Comparison of ENCODE assay signal across 11 mouse cellular contexts in genomic region chr8:9393246-9393645, GRCm38 (mm10).
A peak's percentile ranks its signal among the peaks of the same experiment; 100 is the strongest.
DNase-seq lines count a peak whose midpoint lies in the region; ATAC-seq and TF ChIP-seq lines count a peak whose summit lies in the region.
"Had no signal": no experiment of that assay in that cellular context is flagged by ENCODE, and none has a peak within 500 bp of the region (broad histone marks: within the 10 kb centered on the region; RNA-seq: fewer than 3 reads in every experiment).

No protein-coding gene starts in this region.

- no peak overlapping the region for H3K27ac ChIP-seq in liver, postnatal 0 days (ENCODE audit: low read depth)
- H3K27ac ChIP-seq in liver, embryonic 12.5 days, result no peak overlapping the region
- H3K27ac ChIP-seq in thymus, adult 2 months (ENCODE audit: control insufficient read depth, insufficient read depth, low read length), result no peak overlapping the region

- no peak overlapping the region for H3K4me2 ChIP-seq in liver, postnatal 0 days (ENCODE audit: low read depth, low read length)
- no peak overlapping the region for H3K4me2 ChIP-seq in liver, embryonic 12.5 days
- H3K4me2 ChIP-seq: heart, embryonic 12.5 days had no signal

- TF ChIP-seq POLR2A in thymus, adult 2 months (IDR thresholded peaks at IDR 0.05; ENCODE audit: control insufficient read depth, extremely low read depth, insufficient read depth, low read length, poor library complexity), result no peak

- 33% methylated on average over 2 of the region's 2 CpGs for WGBS in liver, postnatal 0 days (ENCODE audit: insufficient replicate concordance)
- WGBS in liver, embryonic 12.5 days (ENCODE audit: insufficient replicate concordance), result 29% methylated on average over 2 of the region's 2 CpGs
- WGBS in thymus, adult 2 months, result 75% methylated on average over 2 of the region's 2 CpGs

- H3K4me3 ChIP-seq in liver, postnatal 0 days (ENCODE audit: low read depth, low read length), result no peak overlapping the region
- H3K4me3 ChIP-seq in liver, embryonic 12.5 days, result no peak overlapping the region
- no peak overlapping the region for H3K4me3 ChIP-seq in thymus, adult 2 months (ENCODE audit: control insufficient read depth, insufficient read depth, low read length)
- H3K4me3 ChIP-seq: heart, embryonic 12.5 days had no signal

- H3K36me3 ChIP-seq in liver, postnatal 0 days (replicated peaks; ENCODE audit: insufficient read depth, low read length), result no peaks in the 10 kb centered on the region
- no peaks in the 10 kb centered on the region for H3K36me3 ChIP-seq in liver, embryonic 12.5 days
- no peaks in the 10 kb centered on the region for H3K36me3 ChIP-seq in thymus, adult 2 months (ENCODE audit: control insufficient read depth, insufficient read depth, low read length)
- H3K36me3 ChIP-seq: heart, embryonic 12.5 days had no signal

- no peak overlapping the region for H3K9ac ChIP-seq in liver, postnatal 0 days (replicated peaks)
- no peak overlapping the region for H3K9ac ChIP-seq in liver, embryonic 12.5 days
- H3K9ac ChIP-seq: heart, embryonic 12.5 days had no signal

- H3K4me1 ChIP-seq in liver, postnatal 0 days (ENCODE audit: insufficient read depth), result no peaks in the 10 kb centered on the region
- H3K4me1 ChIP-seq in liver, embryonic 12.5 days, result no peaks in the 10 kb centered on the region
- H3K4me1 ChIP-seq in thymus, adult 2 months (replicated peaks; ENCODE audit: control insufficient read depth, insufficient read depth, low read length), result no peaks in the 10 kb centered on the region
- H3K4me1 ChIP-seq: heart, embryonic 12.5 days had no signal

- peak; percentile 40 for TF ChIP-seq CTCF in liver, postnatal 0 days (IDR thresholded peaks at IDR 0.05; ENCODE audit: low read depth)
- no peak for TF ChIP-seq CTCF in thymus, adult 2 months (IDR thresholded peaks at IDR 0.05; ENCODE audit: borderline replicate concordance, control insufficient read depth, extremely low read depth, insufficient read depth, low read length, poor library complexity)

- no peak for TF ChIP-seq EP300 in liver, postnatal 0 days (IDR thresholded peaks at IDR 0.05; ENCODE audit: low read depth)

- peak; percentile 66 for DNase-seq in heart, adult 11 months
- DNase-seq in heart, adult 9 months (ENCODE audit: low spot score in 2 of 2), result no peak
- no peak for DNase-seq in liver, postnatal 0 days
- peak; percentile 68 for DNase-seq in brain, adult 2 months (ENCODE audit: low read depth, low spot score)
- peak; percentile 24 for DNase-seq in embryo, embryonic 10.5 days (ENCODE audit: low spot score)
- DNase-seq in MN1 (ENCODE audit: low spot score), result no peak
- no peak for DNase-seq in thymus, adult 2 months
- DNase-seq: B cell, adult 2 months; right cerebral cortex, postnatal 14 days had no signal

- no peaks in the 10 kb centered on the region for H3K9me3 ChIP-seq in liver, postnatal 0 days (ENCODE audit: low read length)
- H3K9me3 ChIP-seq in liver, embryonic 12.5 days (replicated peaks), result no peaks in the 10 kb centered on the region
- H3K9me3 ChIP-seq: heart, embryonic 12.5 days had no signal

- no peaks in the 10 kb centered on the region for H3K27me3 ChIP-seq in liver, postnatal 0 days (ENCODE audit: insufficient read depth, low read length)
- H3K27me3 ChIP-seq in liver, embryonic 12.5 days (replicated peaks), result no peaks in the 10 kb centered on the region
- H3K27me3 ChIP-seq in thymus, adult 2 months (ENCODE audit: control insufficient read depth, insufficient read depth, low read length), result no peaks in the 10 kb centered on the region
- H3K27me3 ChIP-seq: heart, embryonic 12.5 days had no signal

- ATAC-seq in liver, postnatal 0 days, result no peak
- ATAC-seq in liver, embryonic 12.5 days, result no peak

Comparison
In these comparisons a context has a peak if more than half of its experiments do, and no peak if none do; other contexts are left out.
1. DNase-seq: peak in heart, adult 11 months (single experiment), brain, adult 2 months (single experiment) and embryo, embryonic 10.5 days (single experiment); none in heart, adult 9 months (0 of 2), liver, postnatal 0 days (single experiment), MN1 (single experiment) and thymus, adult 2 months (single experiment).